Mouse (Mus musculus): ENCODE measurements around the gene Wipi2. TPM values are rescaled to one million over a fixed set of nuclear protein-coding genes. Genes with fewer than 3 reads are reported as not detected.

The Wipi2 gene
- 27.5 and 29.4 TPM in 2 replicates for polyA plus RNA-seq (2015; fragmentation: Nextera tagmentation; extraction: Ambion mirVana)

DNA sequence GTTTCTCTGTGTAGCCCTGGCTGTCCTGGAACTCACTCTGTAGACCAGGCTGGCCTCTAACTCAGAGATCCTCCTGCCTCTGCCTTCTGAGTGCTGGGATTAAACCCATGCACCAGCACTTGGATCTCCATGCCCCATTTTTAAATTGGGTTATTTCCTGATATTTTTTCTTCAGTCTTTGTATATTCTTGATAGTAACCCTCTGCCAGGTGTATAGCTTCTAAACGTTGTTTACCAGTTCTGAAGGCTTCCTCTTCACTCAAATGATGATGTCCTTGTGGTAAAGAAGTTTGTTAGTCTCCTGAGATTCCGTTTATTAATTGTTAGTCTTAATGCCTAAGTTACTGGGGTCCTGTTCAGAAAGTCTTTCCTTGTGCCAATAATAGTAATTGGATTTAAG, at the start of gene Wipi2:
Wipi2 (plus strand) TSS at position 301 of the 400 bp plus-strand sequence.
- Histone ChIP-seq H3K27ac (ENCODE audit: low read length) (peak within 1 kb of the TSS; percentile 85), H3K9ac (ENCODE audit: low read length) (peak within 1 kb of the TSS; percentile 83)

DNA sequence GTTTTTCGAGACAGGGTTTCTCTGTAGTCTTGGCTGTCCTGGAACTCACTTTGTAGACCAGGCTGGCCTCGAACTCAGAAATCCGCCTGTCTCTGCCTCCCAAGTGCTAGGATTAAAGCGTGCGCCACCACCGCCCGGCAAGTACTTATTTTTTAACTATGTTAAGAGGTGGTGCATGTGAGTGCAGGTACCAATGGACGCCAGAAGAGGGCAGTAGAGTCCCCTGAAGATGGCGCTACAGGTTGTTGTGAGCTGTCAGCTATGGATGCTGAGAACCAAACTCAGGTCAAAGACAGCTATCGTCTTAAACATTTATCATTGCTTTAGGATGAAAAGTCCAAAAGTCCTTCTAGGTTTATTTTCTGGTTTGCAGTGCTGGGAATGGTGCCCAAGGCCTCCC, 49.3 kb upstream of the Wipi2 start:
- 0 out of 2 replicates have a peak, but pooled peaks cover 5% of the 10 kb centered on the region for H3K27me3 ChIP-seq (ENCODE audit: control insufficient read depth, insufficient read depth, low read length)
- no peak overlapping the region for H3K4me3 ChIP-seq (ENCODE audit: low read length)
- H3K9me3 ChIP-seq (replicated peaks; ENCODE audit: control insufficient read depth, low read length), result peaks cover 2% of the 10 kb centered on the region; the same call in 1 of the 2 replicates
- 82% methylated on average over 10 of the region's 10 CpGs for WGBS
- ATAC-seq (replicated peaks; ENCODE audit: extremely low read depth, insufficient read depth, low FRiP score), result no peak
- H3K4me1 ChIP-seq (ENCODE audit: control insufficient read depth, insufficient read depth, low read length), result no peaks in the 10 kb centered on the region
- no peak overlapping the region for H3K4me2 ChIP-seq (ENCODE audit: low read depth, low read length)
- no peak overlapping the region for H3K27ac ChIP-seq (ENCODE audit: low read length)
- H3K9ac ChIP-seq (ENCODE audit: low read length), result no peak overlapping the region
- H3K36me3 ChIP-seq (ENCODE audit: control insufficient read depth, insufficient read depth), result no peaks in the 10 kb centered on the region

More for the DNA sequence above, at the start of gene Wipi2:
- peaks cover 12% of the 10 kb centered on the region for H3K4me1 ChIP-seq (ENCODE audit: control insufficient read depth, insufficient read depth, low read length)
- WGBS, result 74% methylated on average over 2 of the region's 2 CpGs
- no peaks in the 10 kb centered on the region for H3K9me3 ChIP-seq (replicated peaks; ENCODE audit: control insufficient read depth, low read length)
- no peaks in the 10 kb centered on the region for H3K27me3 ChIP-seq (ENCODE audit: control insufficient read depth, insufficient read depth, low read length)
- peak within 1 kb of the TSS; percentile 98 for H3K4me3 ChIP-seq (ENCODE audit: low read length)
- H3K36me3 ChIP-seq (ENCODE audit: control insufficient read depth, insufficient read depth), result no peaks in the 10 kb centered on the region
- no peak for ATAC-seq (replicated peaks; ENCODE audit: extremely low read depth, insufficient read depth, low FRiP score)
- peak within 1 kb of the TSS; percentile 70 for H3K4me2 ChIP-seq (ENCODE audit: low read depth, low read length)

DNA sequence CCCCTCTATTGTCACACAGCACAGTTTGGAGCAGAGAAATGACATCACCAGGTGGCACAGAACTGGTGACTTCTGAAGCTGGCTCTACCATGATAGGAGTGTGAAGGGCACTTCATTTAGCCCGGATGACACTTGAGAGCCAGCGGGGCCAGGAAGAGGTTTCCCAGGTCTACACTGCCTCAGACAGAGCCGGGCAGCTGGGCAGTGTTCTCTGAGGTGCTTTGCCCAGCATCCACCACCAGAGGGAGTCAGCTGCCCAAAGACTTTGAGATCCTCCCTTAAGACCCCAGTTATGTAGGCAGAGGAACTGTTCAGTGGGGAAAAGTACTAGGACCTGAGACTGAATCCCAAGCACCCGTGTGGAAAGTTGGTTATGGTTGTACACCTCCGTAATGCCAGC, 46.0 kb upstream of the Wipi2 start:
- Histone ChIP-seq H3K27ac (ENCODE audit: low read length) (no peak overlapping the region), H3K27me3 (ENCODE audit: control insufficient read depth, insufficient read depth, low read length) (0 out of 2 replicates have a peak, but pooled peaks cover 5% of the 10 kb centered on the region), H3K9me3 (replicated peaks; ENCODE audit: control insufficient read depth, low read length) (peaks cover 2% of the 10 kb centered on the region; the same call in 1 of the 2 replicates), H3K36me3 (ENCODE audit: control insufficient read depth, insufficient read depth) (no peaks in the 10 kb centered on the region), H3K4me1 (ENCODE audit: control insufficient read depth, insufficient read depth, low read length) (no peaks in the 10 kb centered on the region), H3K9ac (ENCODE audit: low read length) (no peak overlapping the region), H3K4me3 (ENCODE audit: low read length) (no peak overlapping the region), H3K4me2 (ENCODE audit: low read depth, low read length) (no peak overlapping the region)
- WGBS, result 13% methylated on average over 5 of the region's 5 CpGs
- ATAC-seq (replicated peaks; ENCODE audit: extremely low read depth, insufficient read depth, low FRiP score), result no peak

DNA sequence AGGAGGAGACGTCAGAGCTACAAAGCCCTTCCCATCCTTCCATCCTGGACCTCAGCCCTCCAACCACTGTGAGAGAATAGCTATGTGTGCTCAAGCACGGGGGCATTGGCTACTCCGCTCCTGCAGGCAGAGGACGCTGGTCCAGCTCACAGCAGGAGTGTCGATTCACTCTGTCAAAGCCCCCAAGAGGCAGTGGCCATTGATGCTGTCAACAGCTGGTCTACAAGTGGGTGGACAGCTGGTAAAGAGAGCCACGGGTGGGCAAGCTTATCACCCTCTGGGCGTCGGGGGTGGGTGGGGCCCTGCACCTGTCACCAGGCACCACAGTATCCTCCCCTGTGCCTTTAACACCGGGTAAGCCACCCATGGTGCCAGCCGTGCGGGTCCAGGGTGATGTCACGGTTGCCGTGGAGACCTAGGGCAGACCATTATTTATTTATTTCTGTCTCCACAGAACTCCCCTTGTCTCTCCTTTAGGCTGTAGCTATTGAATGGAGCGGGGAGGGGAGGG, 43.8 kb upstream of the Wipi2 start:
- H3K9me3 ChIP-seq (replicated peaks; ENCODE audit: control insufficient read depth, low read length), result no peaks in the 10 kb centered on the region
- no peak for ATAC-seq (replicated peaks; ENCODE audit: extremely low read depth, insufficient read depth, low FRiP score)
- 38% methylated on average over 14 of the region's 14 CpGs for WGBS
- no peaks in the 10 kb centered on the region for H3K36me3 ChIP-seq (ENCODE audit: control insufficient read depth, insufficient read depth)
- no peak overlapping the region for H3K4me2 ChIP-seq (ENCODE audit: low read depth, low read length)
- no peak overlapping the region for H3K4me3 ChIP-seq (ENCODE audit: low read length)
- H3K27ac ChIP-seq (ENCODE audit: low read length), result no peak overlapping the region
- 0 out of 2 replicates have a peak, but pooled peaks cover 5% of the 10 kb centered on the region for H3K27me3 ChIP-seq (ENCODE audit: control insufficient read depth, insufficient read depth, low read length)
- no peaks in the 10 kb centered on the region for H3K4me1 ChIP-seq (ENCODE audit: control insufficient read depth, insufficient read depth, low read length)
- no peak overlapping the region for H3K9ac ChIP-seq (ENCODE audit: low read length)

DNA sequence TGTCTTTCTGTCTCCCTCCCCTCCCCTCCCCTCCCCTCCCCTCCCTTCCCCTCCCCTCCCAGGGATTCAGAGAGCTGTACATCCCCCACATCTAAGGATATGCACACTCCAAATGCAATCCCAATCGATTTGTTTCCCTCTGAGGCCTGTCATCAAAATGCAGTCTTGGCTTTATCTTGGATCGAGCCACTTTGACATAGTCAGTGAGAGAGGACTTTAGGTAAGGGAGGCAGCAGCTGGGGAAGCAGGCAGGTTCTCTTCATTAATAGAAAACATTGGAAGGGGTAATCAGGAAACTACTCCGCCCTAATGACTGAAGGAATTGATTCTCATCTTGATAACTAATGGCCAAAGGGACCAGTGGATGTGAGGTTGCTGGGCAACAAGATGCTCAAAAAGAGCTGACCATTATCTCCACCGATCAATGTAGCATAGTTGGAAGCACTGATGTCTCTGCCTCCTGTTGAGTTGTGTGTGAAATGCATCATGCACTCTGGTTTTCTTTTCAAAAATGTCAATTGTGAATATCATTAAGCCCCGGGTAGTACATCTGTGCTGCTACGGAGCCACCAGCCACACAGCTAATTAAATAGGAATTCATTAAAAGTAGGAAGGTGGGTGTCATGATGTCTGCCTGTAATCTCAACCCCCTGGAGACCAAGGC, 36.4 kb upstream of the Wipi2 start:
- H3K4me3 ChIP-seq (ENCODE audit: low read length), result no peak overlapping the region
- H3K27me3 ChIP-seq (ENCODE audit: control insufficient read depth, insufficient read depth, low read length), result no peaks in the 10 kb centered on the region; the same call in 1 of the 2 replicates
- H3K4me2 ChIP-seq (ENCODE audit: low read depth, low read length), result no peak overlapping the region
- no peaks in the 10 kb centered on the region for H3K36me3 ChIP-seq (ENCODE audit: control insufficient read depth, insufficient read depth)
- no peaks in the 10 kb centered on the region for H3K9me3 ChIP-seq (replicated peaks; ENCODE audit: control insufficient read depth, low read length)
- no peak overlapping the region for H3K9ac ChIP-seq (ENCODE audit: low read length)
- WGBS, result 77% methylated on average over 6 of the region's 6 CpGs
- H3K4me1 ChIP-seq (ENCODE audit: control insufficient read depth, insufficient read depth, low read length), result no peaks in the 10 kb centered on the region
- no peak overlapping the region for H3K27ac ChIP-seq (ENCODE audit: low read length)
- no peak for ATAC-seq (replicated peaks; ENCODE audit: extremely low read depth, insufficient read depth, low FRiP score)

DNA sequence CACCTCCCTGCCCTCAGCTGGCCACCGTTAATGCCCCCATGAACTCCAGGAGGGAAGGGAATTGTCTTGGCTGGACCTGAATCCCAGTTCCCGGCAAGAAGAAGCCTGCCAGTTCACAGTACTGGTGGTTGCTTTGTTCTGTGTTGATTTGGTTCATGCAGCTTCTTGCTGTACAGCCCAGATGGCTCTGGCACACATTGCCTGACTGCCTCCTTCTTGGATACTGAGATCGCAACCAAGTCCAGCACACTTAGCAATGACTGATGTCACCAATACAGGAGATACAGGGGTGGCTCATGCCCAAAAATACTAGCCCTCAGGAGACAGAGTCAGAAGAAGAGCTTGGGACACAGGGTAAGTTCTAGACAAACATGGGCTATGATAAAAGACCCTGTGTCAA, 31.8 kb upstream of the Wipi2 start:
- no peak for ATAC-seq (replicated peaks; ENCODE audit: extremely low read depth, insufficient read depth, low FRiP score)
- H3K9ac ChIP-seq (ENCODE audit: low read length), result no peak overlapping the region
- no peaks in the 10 kb centered on the region for H3K4me1 ChIP-seq (ENCODE audit: control insufficient read depth, insufficient read depth, low read length)
- no peak overlapping the region for H3K4me3 ChIP-seq (ENCODE audit: low read length)
- H3K4me2 ChIP-seq (ENCODE audit: low read depth, low read length), result no peak overlapping the region
- no peaks in the 10 kb centered on the region; the same call in 1 of the 2 replicates for H3K27me3 ChIP-seq (ENCODE audit: control insufficient read depth, insufficient read depth, low read length)
- WGBS, result 73% methylated on average over 3 of the region's 3 CpGs
- no peak overlapping the region for H3K27ac ChIP-seq (ENCODE audit: low read length)
- no peaks in the 10 kb centered on the region for H3K36me3 ChIP-seq (ENCODE audit: control insufficient read depth, insufficient read depth)
- H3K9me3 ChIP-seq (replicated peaks; ENCODE audit: control insufficient read depth, low read length), result no peaks in the 10 kb centered on the region

DNA sequence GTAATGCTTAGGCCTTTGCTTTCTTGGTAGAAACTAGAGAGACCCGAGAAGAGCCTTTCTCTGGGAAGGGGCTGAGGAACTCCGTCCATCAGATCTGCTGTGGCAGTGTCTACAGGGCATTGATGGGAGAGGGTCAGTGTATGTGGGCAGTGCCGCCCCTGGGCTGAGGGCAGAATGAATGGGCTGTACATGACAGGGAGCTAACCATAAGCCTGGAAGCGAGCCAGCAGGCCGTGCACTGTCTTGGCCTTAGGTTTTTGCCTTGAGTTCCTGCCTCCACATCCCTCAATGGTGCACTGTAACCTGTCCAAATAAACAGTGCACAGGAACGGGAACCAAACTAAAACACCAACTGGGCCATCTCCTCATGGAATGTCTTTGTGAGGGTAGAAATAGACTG, 30.8 kb upstream of the Wipi2 start:
- no peak for ATAC-seq (replicated peaks; ENCODE audit: extremely low read depth, insufficient read depth, low FRiP score)
- no peaks in the 10 kb centered on the region for H3K36me3 ChIP-seq (ENCODE audit: control insufficient read depth, insufficient read depth)
- H3K4me2 ChIP-seq (ENCODE audit: low read depth, low read length), result no peak overlapping the region
- H3K27me3 ChIP-seq (ENCODE audit: control insufficient read depth, insufficient read depth, low read length), result no peaks in the 10 kb centered on the region; the same call in 1 of the 2 replicates
- H3K4me3 ChIP-seq (ENCODE audit: low read length), result no peak overlapping the region
- no peaks in the 10 kb centered on the region for H3K4me1 ChIP-seq (ENCODE audit: control insufficient read depth, insufficient read depth, low read length)
- H3K9me3 ChIP-seq (replicated peaks; ENCODE audit: control insufficient read depth, low read length), result no peaks in the 10 kb centered on the region
- H3K27ac ChIP-seq (ENCODE audit: low read length), result no peak overlapping the region
- 66% methylated on average over 6 of the region's 6 CpGs for WGBS
- H3K9ac ChIP-seq (ENCODE audit: low read length), result no peak overlapping the region

DNA sequence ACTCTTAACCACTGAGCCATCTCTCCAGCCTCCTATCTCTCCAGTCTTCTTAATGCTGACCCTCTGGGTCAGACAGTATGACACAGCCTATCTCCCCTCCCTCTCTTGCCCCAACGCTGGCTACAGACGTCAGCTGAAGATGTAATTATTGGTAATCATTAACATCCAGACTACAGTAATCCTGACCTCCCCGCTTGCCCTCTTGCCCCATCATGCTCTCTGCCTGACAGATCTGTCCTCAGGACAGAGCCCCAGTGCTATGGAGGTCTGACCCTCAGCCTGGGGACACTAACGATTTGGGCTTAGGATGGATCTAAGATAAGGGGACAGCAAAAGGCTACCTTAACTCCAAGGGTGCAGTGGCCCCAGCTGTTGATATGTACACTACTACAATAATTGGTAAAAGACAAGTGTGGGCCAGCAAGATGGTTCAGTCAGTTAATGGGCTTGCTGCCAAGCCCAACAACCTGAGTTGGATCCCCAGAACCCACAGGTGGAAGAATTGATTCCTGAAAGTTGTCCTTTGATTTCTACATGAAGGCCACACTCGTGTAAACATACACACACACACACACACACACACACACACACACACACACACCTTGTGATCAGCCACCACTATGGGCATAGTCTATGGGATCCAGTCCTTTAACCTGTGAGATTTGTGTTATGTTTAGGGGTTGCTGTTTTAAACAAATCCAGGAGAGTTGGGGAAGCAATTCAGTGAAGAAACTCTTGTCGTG, 29.7 kb upstream of the Wipi2 start:
- no peaks in the 10 kb centered on the region for H3K9me3 ChIP-seq (replicated peaks; ENCODE audit: control insufficient read depth, low read length)
- H3K4me3 ChIP-seq (ENCODE audit: low read length), result no peak overlapping the region
- no peaks in the 10 kb centered on the region for H3K36me3 ChIP-seq (ENCODE audit: control insufficient read depth, insufficient read depth)
- no peaks in the 10 kb centered on the region; the same call in 1 of the 2 replicates for H3K27me3 ChIP-seq (ENCODE audit: control insufficient read depth, insufficient read depth, low read length)
- no peaks in the 10 kb centered on the region for H3K4me1 ChIP-seq (ENCODE audit: control insufficient read depth, insufficient read depth, low read length)
- H3K27ac ChIP-seq (ENCODE audit: low read length), result no peak overlapping the region
- no peak overlapping the region for H3K4me2 ChIP-seq (ENCODE audit: low read depth, low read length)
- no peak for ATAC-seq (replicated peaks; ENCODE audit: extremely low read depth, insufficient read depth, low FRiP score)
- WGBS, result 65% methylated on average over 6 of the region's 6 CpGs
- no peak overlapping the region for H3K9ac ChIP-seq (ENCODE audit: low read length)

DNA sequence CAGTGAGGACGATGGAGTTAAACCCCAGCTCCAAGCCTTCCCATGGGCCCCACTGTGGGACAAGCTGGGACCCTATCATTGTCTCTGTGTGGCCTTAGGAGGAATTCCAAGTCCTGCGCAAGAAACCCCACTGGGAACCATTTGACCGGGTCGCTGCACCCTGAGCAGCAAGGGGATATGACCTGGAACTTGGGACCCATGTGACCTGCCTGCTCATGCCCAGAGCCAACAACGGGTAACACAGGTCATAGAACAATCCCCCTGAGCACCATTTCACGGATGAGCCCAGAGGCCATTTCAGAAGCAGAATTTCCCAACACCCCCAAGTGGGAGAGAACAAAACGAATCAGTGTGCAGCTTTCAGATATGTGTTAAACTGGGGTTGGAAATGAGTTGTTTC, 23.1 kb upstream of the Wipi2 start:
- WGBS, result 77% methylated on average over 7 of the region's 7 CpGs
- Histone ChIP-seq H3K36me3 (ENCODE audit: control insufficient read depth, insufficient read depth) (no peaks in the 10 kb centered on the region), H3K4me3 (ENCODE audit: low read length) (no peak overlapping the region), H3K27ac (ENCODE audit: low read length) (no peak overlapping the region), H3K9ac (ENCODE audit: low read length) (no peak overlapping the region), H3K4me1 (ENCODE audit: control insufficient read depth, insufficient read depth, low read length) (0 out of 2 replicates have a peak, but pooled peaks cover 2% of the 10 kb centered on the region), H3K9me3 (replicated peaks; ENCODE audit: control insufficient read depth, low read length) (no peaks in the 10 kb centered on the region), H3K27me3 (ENCODE audit: control insufficient read depth, insufficient read depth, low read length) (peaks cover 27% of the 10 kb centered on the region), H3K4me2 (ENCODE audit: low read depth, low read length) (no peak overlapping the region)
- no peak for ATAC-seq (replicated peaks; ENCODE audit: extremely low read depth, insufficient read depth, low FRiP score)
